Mouse (Mus musculus) monocyte, adult 5-6 weeks (primary cell): Measurements from ENCODE around the gene Ptch2. TPM values are rescaled to one million over a fixed set of nuclear protein-coding genes. Genes with fewer than 3 reads are reported as not detected.
A peak's percentile ranks its signal among the peaks of the same experiment; 100 is the strongest.

Source experiments
- ATAC-seq: fragments of 153-309, 156-312 bp; replicated peaks from 2 replicates; pipeline ENCODE4 v1.8.0; 2017; ENCODE audit warnings: mild to moderate bottlenecking; ENCODE audit not compliant: low TSS enrichment, insufficient number of reproducible peaks, severe bottlenecking, poor library complexity, low FRiP score
- total RNA-seq: library from RNA; stranded (forward); fragments of 200-1000, 200-491, 200-594 nt; gene quantifications from 3 replicates; pipeline ENCODE4 v1.2.3, GENCODE M21; 2017

Ptch2 gene
- total RNA-seq, 1 experiment from 2014 or later, result not detected

GRCm38 (mm10) chr4:117100036-117100435, 4.2 kb downstream of the Ptch2 start:
- 0 out of 2 replicates have a peak, but pooled peaks have one; percentile 14 for ATAC-seq

GRCm38 (mm10) chr4:117101218-117101617, 5.3 kb downstream of the Ptch2 start:
- ATAC-seq, result 0 out of 2 replicates have a peak, but pooled peaks have one; percentile 27

- ATAC-seq, result no peak
Observed at GRCm38 (mm10) chr4:117104672-117105071, 8.8 kb downstream of the Ptch2 start.

GRCm38 (mm10) chr4:117105127-117105526, 9.3 kb downstream of the Ptch2 start:
- no peak for ATAC-seq

- no peak for ATAC-seq
Observed at GRCm38 (mm10) chr4:117107813-117108523, 12.1 kb downstream of the Ptch2 start.

- no peak for ATAC-seq
Observed at GRCm38 (mm10) chr4:117108524-117108849, 12.6 kb downstream of the Ptch2 start.

- no peak for ATAC-seq
Observed at GRCm38 (mm10) chr4:117109330-117109729, 13.5 kb downstream of the Ptch2 start.

- no peak for ATAC-seq
Observed at GRCm38 (mm10) chr4:117110249-117110648, 14.4 kb downstream of the Ptch2 start.

GRCm38 (mm10) chr4:117110985-117111384, 15.1 kb downstream of the Ptch2 start:
- no peak for ATAC-seq

- no peak for ATAC-seq
Observed at GRCm38 (mm10) chr4:117113237-117113636, 17.4 kb downstream of the Ptch2 start.

GRCm38 (mm10) chr4:117115592-117115991, 19.7 kb downstream of the Ptch2 start:
- ATAC-seq, result no peak

- no peak for ATAC-seq
Observed at GRCm38 (mm10) chr4:117117931-117118330, 22.1 kb downstream of the Ptch2 start.

GRCm38 (mm10) chr4:117119636-117120035, 23.8 kb downstream of the Ptch2 start:
- no peak for ATAC-seq

GRCm38 (mm10) chr4:117120052-117120444, 24.2 kb downstream of the Ptch2 start:
- no peak for ATAC-seq

- ATAC-seq, result peak; percentile 83
Observed at GRCm38 (mm10) chr4:117120445-117121414, 24.9 kb downstream of the Ptch2 start.

- no peak for ATAC-seq
Observed at GRCm38 (mm10) chr4:117122209-117122608, 26.3 kb downstream of the Ptch2 start.

GRCm38 (mm10) chr4:117123546-117124217, 27.8 kb downstream of the Ptch2 start:
- ATAC-seq, result no peak

GRCm38 (mm10) chr4:117124218-117124517, 28.3 kb downstream of the Ptch2 start:
- no peak for ATAC-seq

GRCm38 (mm10) chr4:117124518-117125347, 28.9 kb downstream of the Ptch2 start:
- ATAC-seq, result peak; percentile 28
